Mouse (Mus musculus) CD4-positive, CD25-positive, alpha-beta regulatory T cell, adult 2 months (primary cell): ENCODE data around the gene Mnx1.
"Not testable (repeated sequence)": the region's sequence is repeated elsewhere in the genome, so short reads cannot be mapped to it uniquely, and the experiment has no call there.

ENCODE experiments used
- DNase-seq: peaks from one replicate; pipeline ENCODE4 v3.0.0-alpha.2; 2012; ENCODE audit warnings: low read depth, low spot score

Gene Mnx1

DNA sequence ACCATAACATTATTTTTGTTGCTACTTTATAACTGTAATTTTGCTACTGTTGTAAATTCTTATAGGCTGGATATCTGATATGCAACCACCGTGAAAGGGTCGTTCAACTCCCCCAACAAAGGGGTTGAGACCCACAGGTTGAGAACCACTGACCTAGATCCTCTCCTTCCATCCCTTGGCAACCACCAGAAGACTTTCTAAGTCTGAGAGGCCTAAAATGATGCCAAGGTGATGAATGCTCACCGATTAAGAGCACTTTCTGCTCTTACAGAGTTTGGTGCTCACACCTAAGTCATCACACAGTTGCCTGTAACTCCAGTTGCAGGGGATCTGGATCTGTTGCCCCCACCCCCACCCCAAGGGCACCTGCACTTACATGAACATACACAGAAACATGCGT, 8.8 kb downstream of the Mnx1 start:
- no peak for DNase-seq

DNA sequence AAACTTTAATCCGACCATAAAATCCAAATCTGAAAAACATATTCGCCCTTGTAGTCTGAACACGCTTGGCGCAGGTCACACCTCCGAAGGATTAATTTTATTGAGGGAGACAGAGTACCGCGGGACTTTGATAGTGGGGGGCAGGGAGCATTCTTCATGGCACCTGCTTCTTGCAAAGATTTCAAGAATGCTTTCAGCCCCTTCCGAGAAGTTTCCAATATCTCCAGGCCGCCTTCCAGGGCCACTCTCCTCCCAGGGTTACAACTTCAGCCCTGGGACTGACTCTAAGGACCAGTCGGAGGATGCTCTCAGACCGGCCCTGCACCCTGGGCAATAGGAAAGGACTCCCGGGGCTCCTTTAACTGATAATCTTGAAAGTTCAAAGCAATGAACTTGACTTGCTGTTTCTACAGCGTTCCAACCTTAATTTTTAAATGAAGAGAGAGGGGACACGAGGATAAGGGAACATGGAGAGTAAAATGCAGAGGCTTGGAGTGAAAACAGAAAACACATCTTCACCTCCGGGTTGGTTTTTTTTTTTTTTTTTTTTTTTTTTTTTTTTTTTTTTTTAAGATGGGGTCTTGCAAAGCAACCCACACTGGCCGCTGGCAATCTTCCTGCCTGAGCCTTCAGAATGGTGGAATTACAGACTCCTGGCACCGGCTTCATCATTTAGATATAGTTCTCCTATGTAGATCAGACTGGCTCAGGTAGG, 9.8 kb downstream of the Mnx1 start:
- no peak for DNase-seq

DNA sequence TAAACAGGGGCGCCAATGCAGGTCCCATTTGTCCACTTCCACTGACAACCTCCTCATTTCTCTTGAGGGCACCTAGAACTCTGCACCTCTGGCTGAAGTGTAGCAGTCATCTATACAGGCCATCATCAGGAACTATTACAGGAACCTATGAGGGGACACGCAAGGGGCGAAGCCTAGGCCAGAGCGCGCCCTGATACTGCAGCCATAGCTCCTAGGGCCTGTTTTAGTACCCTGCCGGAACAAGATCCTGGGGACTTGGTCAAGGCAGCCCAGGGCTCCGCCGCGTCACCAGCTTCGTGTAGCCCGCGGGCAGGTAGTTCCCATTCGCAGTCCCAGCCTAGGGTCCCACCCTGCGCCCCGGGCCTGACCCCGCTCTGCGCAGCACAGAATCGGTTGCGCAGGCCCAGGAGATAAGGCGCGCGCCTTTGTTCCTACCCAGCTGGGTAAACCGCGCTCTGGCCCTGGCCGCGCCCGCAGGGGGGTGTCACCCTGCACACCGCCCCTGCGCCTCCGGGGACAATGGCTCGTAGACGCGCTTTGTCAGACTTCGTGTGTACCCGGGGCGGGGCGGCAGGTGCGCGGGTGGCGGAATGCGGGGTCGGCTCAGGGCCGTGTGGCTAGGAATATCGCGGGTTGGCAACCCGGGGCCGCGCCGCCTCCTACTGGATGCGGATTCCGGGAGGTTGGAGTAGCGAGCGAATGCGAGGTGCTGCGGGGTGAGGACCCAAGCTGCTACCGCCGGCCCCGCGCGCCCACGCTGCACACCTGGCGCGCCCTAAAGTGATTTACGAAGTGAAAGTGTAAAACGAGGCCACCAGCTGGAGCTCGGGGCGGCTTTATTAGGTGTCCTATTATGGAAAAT, 10.6 kb downstream of the Mnx1 start:
- DNase-seq: peak; percentile 8

DNA sequence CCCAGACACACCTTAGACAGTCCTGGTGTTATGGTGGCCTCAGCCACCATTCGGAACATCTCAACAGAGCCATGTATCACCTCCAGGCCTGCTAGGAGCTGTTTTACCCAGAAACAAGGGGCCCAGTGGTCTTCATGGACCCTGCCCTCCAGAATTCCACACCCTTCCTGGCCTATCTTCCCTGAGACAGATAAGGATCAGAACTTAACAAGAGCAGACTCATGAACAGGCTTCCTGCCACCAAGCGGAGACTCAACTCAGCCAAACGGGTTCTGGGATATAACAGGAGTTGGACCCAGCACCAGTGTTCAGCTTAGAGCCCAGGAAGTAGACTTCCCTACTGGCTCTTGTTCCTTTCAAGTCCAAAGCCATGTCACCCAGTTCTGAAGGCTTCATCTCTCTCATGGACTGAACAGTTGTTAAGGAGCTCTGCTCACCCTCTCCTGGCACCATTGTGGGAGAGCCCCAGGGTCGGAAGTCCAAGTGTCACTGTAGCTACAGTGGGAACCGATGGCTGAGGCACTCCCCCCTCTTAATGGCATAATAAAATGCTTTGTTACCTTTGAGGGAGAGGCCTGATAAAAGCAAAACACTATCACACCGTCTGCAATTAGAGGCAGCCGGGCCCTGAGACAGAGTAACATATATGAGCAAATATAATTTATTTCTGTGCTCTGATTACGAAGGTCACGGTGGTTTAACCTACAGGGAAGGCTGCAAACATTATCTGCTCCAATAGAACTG, 15.2 kb downstream of the Mnx1 start:
- no peak for DNase-seq

DNA sequence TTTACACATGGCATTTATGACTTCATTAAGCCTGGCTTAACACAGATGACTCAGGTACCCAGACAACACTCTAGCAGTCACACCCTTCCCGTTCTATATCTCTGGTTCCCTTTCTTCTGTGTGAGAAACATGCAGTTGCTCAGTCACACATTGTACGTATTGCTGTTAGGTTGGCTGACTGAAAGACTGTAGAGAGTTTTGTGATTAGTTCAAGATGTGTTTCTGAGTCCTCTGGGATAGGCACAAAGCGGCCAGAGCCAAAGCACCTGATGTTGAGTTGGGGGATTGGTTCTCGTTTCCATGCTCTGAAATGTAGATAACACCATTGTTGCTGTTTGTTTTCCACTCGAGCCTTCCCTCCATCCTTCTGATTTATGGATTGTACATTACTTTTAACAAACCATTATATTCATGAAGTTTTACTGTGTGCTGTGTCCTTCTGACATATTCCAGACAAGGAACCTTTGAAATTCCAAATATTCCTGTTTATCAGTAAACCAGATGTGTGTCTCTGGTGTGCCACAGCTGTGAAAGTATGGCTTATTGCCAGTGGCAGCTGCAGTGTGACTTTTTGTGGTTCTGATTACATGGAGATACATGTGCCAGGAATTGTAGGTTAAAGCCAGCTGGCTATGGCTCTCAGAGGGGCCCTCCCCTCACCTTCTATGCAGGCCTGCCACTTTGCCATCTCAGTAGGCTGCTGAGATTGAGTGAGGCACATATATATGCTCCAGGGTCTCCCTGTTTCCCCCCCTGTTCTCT, 21.2 kb downstream of the Mnx1 start:
- DNase-seq: no peak

DNA sequence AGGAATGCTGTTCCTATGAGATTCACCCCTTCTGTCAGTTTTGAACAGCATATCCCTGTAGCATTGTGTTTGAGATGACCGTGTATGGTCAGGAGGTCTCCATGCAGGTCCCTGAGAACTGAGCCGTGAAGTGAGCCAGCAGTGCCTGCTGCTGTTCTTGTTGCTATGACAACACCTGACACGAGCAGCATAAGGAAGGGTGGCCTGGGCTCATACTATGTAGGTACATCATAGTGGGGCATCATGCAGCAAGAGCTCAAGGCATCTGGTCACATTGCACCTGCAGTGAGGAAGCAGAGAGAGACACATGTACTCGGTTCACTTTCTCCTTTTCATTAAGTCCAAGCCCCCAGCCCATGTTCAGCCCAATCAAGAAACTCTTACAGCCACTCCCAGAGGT, 25.9 kb downstream of the Mnx1 start:
- no peak for DNase-seq

DNA sequence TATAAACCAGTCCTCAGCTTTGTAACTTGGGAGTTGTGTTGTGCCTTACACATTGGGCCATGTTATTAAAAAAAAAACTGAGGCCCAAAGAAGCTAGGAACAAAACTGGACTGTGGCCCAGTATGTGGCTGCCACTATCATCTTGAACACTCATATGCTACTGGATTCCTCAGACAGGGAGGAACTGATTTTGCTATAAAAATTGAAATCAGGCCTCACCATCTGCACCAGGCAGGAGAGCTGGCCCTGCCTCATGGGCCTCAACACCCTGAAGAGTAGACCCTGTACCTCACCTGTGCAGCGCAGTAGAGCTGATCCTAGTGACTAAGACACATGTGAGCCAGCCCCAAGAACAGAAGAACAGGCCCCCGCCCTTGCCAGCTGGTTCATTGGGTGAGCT, 33.0 kb downstream of the Mnx1 start:
- no peak for DNase-seq

DNA sequence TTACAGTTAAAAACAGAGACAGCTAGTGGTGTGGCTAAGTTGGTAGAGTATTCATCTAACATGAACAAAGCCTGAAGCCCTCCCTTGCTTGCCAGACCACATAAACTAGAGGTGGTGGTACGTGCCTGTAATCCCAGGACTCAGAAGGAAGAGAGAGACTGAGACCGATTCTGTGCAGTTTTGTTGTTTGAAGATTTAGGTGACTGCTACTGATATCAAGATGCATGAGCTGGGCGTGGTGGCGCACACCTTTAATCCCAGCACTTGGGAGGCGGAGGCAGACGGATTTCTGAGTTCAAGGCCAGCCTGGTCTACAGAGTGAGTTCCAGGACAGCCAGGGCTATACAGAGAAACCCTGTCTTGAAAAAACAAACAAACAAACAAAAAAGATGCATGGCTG, 41.5 kb downstream of the Mnx1 start:
- not testable (repeated sequence) for DNase-seq

DNA sequence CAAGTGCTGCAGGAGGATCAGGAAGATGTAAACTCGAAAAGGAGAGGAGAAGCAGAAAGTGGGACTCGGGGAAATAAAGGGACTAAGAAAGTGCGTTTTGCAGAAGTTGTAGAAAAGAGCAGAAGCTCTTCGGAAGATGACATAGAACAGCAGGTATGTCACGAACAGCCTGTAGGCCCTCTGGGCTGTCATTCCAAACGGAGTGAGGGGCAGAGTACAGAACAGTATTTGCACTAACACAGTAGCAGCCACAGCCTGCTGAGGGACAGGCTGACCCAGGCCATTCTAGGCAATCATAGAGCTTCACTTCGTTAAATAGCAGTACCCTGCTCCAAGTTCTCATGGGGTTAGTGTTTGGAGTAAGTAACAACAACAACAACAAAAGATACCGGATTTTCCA, 42.8 kb downstream of the Mnx1 start:
- DNase-seq: no peak

DNA sequence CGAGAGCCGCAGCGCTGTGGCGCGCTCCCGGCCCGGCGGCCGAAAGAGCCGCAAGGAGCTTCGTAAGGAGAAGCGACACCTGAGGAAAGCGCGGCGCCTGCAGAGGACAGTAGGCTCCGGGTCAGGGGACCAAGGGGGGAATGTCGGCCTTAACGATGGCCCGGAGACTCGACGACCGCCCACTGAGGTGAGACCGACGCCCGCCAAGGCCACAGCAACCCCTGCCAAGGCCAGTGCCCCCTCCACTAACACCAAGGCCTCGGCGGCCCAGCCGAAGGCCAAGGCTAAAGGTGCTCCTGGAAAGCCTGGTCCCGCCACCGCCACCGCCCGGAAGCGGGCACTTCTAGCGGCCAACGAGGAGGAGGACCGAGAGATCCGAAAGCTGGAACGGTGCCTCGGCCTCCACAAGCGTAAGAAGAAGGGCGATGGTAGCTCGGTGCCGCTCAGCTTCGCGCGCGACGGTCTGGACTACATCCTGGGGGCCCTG, 43.4 kb downstream of the Mnx1 start:
- DNase-seq: peak; percentile 50

DNA sequence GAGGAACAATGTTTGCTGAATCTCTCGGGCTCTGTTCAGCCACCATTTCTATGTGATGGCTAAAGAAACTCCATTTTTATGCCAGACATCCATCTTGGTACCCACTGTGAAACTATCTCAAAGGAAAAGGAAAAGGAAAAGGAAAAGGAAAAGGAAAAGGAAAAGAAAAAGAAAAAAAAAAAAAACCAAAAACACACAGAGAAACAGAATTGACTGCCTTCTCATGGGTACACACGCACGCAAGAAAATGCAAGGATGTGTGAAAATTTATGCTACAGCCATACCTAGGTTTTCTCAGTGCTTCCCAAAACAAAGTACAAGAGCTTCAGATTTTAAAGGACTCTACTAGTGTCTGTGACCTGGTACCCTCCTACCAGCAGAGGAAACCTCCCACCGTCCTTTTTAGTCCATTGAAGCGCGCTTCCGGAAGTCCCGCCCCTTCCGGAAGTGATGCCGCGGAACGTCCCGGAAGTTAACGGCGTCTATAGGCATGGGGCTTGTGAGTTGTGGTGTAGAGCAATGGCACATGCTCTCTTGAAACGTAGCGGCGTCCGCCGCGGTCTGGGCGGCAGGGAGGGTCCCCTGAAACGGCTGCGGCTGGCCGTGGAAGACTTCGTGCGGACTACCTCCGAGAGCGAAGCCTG, 43.9 kb downstream of the Mnx1 start, which contains the start of gene Nom1:
Nom1 (plus strand) TSS at position 437 of the 644 bp plus-strand sequence.
- peak; percentile 95 for DNase-seq

DNA sequence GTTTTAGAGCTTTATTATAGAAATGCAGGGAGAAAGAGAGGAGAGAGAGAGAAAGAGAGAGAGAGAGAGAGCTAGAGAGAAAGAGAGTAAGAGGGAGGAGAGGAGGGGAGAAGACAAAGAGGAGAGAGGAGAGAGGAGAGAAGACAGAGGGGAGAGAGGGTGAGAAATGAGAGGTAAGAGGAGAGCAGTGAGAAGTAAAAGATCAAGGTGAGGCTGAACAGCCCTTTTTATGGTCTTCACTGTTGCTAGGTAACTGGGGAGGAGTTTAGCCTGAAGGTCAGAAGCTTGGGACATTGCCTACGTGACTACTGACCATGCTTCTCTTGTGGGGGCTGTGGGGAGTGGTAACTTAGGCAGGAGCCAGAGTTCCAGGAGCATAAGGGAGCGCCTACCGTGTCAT, 54.9 kb downstream of the Mnx1 start:
- DNase-seq: not testable (repeated sequence)
